Mouse (Mus musculus) cerebellum, postnatal 14 days (tissue): ENCODE measurements around the gene Coro7.

Experiments
- DNase-seq, 2 experiments: peaks; one replicate each; pipeline ENCODE4 v3.0.0; 2021; ENCODE audit warnings: mixed read lengths in 2 of 2

Coro7 gene

DNA sequence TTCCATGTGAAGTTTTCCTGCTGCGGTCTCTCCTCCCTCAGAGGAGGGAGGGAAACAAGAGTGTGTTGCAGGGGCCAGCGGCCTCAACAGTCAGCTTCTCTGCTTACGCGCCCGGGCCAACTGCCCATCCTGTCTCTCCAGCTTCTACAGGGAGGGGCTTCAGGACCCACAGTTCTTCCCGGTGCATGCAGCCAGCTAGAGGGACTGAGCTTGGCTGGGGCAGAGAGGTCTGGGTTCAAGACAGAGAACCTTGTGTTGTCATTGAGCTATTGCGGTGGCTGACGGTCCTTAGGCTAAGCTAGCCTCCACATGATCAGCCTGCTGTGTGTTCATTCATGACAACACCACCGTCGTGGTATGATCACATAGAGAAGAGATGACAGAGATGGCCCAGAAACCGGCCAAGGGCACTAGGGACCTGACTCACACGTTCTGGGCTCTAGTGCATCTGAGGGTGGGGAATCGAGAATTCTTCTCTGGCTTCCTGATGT, 31.9 kb downstream of the Coro7 start:
- no peak for DNase-seq

DNA sequence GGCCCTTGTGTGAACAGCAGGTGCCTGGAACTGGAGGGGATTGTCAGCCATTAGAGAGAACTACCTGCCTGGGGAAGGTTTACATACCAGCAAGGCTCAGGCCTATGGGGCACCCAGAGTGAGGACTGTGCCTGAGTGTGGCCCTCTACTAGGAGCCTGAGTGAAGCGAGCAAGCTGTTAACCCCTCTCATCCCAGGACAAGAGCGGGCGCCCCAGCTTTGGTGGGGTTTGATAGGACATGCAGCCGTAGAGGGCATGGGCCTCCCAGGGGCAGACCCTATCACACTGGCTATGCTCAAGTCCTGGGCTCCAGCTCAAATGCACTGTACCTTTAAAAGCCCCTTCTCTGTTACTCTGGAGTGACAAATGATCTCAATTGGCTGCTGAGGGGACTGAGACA, 32.7 kb downstream of the Coro7 start:
- DNase-seq = no peak

DNA sequence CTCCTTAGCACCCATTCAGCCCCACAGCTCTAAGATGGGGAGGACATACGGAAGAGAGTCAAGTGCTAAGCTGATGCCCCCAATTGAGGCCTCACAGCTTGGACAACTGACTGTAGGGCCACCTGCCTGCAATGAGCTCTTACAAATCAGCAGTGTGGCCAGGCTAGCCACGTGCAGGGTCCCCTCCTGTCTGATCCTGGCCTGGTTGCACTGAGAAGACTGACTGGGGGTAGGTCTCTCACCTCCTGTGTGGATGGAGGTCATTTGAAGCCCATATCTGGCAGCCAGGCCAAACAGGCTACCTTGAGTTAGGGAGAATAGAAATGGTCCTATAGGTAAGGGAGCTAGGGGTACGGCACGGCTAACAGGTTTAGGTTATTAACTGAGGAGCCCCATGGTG, 33.7 kb downstream of the Coro7 start:
- no peak for DNase-seq

DNA sequence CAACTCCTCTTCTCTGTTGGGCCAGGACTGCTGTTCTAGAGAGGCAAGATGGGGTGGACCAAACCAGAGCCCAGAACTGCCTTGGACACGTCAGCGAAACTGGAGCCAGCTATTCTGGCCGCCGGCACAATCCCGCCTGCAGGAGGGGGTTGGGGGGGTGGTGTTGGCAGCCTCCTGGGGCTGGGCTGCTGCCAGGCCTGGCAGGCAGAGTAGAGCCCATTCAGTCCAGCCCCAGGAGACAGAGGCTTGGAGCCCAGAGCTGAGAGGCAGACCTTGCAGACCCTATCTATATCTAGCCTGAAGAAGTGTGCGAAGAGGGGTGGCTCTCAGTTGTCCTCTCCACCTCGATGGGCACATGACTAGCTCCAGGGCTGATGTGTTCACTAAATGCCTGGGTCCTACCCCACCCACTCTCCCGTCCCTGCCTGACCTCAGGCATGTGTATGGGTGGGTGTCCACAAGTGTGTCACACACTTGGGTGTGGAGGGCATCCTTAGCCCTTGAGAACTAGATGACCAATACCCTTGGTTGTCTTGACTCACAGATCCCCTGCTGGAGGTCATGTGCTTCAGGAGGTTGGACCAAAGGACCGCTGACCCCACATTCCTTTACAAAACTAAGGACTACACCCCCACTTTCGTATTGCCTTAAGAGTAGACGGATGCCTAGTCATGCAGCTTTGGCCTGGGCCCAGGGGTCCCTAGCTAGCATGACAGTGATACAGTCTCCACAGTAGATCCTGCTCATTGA, 35.7 kb downstream of the Coro7 start:
- peak; percentile 85 to 87 for DNase-seq

DNA sequence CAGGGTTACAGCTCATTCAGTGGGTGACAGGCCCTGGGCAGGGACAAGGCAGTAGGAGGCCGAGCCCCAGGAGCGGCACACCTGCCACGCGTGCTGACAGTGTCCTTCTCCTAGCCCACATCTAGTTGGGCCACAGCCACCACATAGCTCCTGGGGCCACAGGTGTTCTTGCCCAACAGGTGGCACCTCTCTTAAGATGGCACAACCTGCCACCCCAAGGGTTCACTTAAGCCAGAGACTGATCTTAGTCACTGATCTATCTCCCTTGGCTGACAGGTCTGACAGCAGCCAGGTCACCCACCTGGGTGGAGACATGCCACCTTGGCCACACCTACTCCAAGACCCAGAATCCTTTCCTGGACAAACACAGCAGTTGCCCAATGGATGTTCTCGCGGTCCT, 36.6 kb downstream of the Coro7 start:
- DNase-seq = no peak

DNA sequence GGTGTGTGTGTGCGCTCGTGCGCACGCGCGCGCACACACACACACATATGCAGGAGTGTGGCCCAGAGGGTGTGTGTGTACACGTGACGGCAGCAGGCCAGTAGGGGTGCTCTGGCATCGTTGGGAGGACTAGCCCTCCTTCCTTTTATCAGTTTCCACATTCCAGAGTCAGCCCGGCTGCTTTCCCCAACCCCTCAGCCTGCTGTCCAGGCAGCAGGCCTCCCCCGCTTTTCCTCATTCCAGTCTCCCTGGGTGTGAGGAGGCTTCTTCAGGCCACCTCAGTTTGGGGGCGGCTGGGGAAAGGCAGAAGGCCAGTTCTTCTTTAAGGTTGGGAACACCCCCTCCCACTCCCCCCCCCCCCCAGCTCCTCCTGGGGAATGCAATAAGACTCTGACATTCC, 37.4 kb downstream of the Coro7 start:
- DNase-seq = no peak

DNA sequence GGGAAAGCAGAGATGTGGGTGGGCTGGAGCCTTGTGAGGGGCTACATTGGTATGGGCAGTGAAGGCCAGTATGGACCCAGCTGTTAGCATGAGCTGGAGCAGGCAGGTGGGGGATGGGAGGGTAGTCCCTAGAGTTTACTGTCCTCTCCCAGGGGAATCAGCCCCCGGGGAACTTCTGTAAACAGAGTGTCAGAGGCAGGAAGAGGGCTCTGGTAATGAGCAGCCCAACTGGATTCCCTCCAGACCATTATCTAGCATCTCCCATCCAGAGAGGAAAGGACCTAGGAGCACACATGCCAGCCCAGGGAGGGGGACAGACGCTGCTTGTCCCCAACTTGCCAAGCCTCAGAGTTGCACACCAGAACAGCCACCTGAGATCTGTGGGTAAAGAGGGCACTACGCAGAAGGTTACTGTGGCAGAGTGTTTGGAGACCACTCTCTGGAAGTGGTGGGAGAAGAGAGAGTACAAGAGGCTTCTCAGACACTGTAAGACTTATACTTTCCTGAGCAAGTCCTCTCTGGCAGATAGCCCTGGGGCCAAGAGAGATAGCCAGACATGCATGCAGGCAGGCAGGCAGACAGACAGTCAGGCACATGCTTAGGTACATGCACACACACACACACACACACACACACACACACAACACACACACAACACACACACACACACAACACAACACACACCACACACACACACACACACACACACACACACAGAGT, 38.3 kb downstream of the Coro7 start:
- DNase-seq = no peak

DNA sequence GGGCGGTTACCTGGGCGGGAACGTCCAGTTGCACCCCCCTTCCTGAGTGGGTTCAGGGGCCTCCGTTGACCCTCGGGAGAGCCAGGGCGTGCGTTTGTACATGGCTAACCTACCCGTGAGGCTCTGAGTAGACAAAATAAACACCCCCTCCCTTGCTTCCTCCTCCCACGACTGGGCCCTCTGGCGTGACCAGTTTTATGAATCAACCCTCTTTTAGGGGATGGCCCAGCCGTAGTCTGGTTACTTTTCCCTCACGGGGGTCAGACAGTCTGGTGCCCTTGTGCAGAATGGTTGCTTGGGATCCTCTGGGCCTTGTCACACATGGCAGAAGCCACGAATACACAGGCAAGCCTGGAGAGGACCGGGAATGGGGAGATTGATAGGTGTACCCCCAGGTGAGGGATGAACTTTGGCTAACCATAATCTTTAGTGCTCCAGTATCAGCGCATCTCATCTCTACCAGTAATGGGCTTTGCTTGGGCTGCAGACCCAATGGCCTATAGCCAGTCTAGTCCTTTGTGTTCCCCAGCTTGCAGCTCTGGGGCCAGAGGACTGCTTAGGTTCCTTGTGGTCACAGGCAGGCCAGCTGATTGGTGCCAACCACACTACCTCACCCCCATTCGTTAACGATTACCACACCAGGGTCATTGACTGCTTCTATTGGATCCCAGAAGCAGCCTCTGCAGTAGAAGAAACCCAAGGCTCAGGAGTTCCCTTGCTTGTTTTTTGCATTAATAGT, 39.1 kb downstream of the Coro7 start:
- no peak for DNase-seq

DNA sequence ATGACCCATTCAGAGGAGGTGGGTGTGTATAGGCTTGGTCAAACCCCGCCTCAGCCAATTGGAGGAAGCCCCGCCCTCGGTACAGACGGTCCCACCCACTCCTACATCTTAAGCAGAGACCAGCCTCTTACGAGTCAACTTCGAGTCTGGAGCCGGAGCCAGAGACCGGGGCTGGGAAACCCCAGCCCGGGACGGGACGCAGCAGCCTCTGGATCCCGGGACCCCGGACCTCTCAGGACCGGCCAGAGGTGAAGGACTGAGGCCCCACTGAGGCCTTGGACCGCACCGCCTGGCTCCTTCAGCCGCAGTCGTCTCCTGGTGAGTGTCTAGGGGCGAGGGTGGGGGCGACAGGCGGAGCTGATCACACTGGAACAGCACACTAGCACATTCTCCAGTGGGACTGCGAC, 39.7 kb downstream of the Coro7 start, which contains the start of the genes Vasn and Dnaja3:
Vasn (plus strand) TSS at position 111 of the 407 bp plus-strand sequence.
Dnaja3 (plus strand) TSS at position 159 of the 407 bp plus-strand sequence.
- peak in 1 of 2 experiments; percentile 36 for DNase-seq

DNA sequence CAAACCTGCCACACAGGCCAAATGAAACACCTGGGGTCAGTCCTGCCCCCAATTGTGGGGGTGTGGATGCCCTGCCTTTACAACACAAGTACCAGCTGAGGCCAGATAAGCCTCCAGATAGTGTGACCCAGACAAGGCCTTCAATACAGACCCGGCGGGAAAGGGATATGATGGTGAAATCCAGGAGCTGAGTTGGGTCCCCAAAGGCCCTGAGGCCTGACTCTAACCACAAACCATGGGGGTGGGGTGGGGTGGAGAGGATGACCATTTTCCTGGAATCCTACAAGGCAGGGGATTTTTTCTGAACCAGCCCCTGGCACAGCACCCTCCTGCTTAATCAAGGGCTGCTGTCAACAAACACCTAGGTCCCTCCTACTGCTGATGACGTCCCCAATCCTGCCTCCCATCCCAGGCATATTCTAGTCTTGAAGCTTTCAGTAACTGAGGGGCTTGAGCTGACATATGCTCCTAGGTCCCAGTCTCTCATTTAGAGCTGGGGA, 40.6 kb downstream of the Coro7 start:
- DNase-seq = no peak

DNA sequence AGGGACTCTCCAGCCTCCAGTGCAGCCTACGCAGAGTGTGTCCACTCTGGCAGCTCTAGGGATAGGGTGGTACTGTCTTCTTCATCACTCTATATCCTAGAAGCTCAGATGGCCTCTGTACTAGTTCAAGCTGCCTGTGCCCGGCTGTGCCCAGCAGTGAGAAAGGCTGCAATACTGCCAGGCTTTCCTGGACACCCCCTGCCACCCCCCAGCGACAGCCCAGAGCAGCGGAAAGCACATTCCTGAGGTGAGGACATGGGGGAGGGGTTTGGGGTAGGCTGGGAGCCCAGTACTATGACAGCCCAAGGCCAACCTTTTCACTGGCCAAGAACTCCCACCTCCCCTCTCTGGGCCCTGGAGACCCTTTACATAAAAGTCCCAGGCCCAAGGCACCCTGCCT, 43.8 kb downstream of the Coro7 start:
- no peak for DNase-seq

DNA sequence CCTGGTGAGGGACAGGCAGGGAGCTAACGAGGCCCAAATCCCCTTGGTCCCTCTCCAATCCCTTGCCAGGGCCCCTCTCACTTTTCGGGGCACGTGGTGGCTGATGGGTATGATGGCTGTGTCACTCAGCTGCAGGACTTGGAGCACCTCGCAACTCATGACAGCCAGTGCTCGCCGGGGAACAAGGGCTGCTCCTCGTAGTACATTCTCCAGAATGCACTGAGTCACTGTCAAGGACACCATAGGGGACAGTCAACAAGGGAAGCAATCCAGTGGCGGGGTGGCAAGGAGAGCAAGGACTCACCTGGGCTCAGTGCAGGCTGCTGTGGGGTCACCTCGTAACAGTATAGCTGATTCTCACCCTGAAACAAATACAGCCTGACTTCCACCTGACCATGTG, 44.9 kb downstream of the Coro7 start:
- DNase-seq = no peak

DNA sequence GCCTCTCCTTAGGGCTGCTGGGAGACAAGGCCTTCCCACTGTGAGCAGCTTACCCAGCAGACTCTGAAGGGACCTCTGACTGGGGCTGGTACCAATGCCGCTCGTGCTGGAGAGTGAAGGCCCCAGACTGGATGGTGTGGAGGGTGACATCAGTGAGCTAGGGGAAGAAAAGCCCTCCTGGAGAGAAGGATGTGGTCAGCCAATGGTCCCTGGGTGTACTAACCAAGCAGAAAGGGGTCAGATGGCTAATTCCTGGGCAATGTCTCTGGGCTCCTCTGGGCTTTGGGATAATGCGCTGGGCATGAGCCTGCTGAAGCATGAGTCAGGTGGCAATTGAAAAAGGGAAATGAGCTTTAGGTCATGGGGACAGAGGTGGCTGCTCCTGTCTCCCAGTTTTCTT, 45.9 kb downstream of the Coro7 start:
- DNase-seq = no peak

DNA sequence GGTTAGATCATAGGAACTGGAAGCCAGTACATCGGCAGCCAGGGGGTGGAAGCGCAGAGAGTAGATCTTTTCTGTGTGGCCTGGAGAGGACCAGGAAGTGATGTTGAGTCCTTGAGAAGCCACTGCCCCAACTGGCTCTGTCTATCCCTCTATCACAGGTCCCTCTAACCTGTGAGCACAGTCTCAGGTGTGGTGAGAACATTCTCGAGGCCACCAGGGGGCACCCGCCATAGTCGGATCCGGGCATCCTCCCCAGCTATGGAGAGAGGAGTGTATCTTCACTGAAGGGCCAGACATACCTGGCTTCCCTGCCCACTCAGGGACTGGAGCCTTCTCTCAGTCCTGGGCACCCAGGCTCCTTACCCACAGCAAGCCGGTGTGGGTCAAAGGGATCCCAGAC, 47.5 kb downstream of the Coro7 start:
- peak; percentile 63 to 76 for DNase-seq

DNA sequence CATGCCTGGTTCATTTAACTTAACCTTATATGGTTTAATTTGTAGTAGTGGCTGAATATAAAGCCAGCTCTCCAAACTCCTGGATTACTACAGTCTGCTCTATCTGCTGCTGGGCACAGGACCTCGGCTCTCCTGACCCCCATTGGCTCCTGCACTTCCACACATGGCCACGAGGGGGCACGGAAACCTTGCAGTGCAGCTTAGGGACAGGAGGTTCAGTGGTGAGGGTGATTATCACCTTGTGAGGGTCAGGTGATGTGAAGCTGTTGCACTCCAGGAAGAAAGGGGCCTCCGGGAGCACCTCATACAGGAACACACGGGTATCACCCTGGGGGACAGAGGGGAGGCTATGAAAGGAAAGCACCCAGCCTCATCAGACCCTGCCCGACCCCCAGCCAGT, 49.6 kb downstream of the Coro7 start:
- DNase-seq = peak; percentile 91 to 96

DNA sequence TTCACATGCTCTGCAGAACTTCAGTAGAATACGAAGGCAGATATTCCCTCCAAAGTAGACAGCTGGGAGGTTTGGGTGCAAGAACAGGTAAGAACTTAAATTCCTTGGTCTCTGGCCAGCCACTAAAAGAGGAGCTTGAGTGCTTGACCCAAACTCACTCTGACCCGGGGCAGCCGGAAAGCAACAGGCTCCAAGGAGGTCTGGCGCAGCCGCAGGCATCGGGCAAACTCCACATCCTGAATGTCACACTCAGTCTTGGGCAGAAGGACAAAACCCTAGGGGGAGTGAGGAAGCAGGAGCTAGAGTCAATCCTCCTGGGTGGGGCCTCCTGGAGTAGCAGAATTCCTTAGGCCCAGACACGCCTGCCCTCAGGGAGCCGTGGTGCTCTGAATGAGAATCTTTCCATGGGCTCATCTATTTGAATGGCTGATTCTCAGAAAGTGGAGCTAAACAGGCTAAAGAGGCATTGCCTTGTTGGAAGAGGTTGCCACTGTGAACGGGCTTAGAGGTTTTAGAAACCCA, 50.6 kb downstream of the Coro7 start:
- DNase-seq = no peak

DNA sequence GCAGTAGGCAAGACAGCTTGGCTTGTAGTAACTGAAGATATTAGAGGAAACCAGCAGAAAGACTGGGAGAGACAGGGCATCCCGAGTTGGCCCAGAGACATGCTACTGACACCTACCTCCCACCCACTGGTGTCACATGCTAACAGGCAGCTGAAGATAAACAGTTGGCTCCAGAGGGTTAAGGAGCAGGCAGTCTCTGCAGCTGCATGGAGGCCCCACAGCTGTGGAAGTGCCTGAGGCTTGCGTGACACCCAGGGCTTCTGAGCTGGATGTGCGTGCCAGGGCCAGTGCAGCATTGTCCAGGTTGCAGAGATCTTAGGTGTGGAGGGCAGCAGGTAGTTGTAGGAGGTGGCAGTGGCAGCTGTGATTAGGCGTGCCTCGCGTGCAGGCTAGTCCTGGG, 52.5 kb downstream of the Coro7 start:
- no peak for DNase-seq

DNA sequence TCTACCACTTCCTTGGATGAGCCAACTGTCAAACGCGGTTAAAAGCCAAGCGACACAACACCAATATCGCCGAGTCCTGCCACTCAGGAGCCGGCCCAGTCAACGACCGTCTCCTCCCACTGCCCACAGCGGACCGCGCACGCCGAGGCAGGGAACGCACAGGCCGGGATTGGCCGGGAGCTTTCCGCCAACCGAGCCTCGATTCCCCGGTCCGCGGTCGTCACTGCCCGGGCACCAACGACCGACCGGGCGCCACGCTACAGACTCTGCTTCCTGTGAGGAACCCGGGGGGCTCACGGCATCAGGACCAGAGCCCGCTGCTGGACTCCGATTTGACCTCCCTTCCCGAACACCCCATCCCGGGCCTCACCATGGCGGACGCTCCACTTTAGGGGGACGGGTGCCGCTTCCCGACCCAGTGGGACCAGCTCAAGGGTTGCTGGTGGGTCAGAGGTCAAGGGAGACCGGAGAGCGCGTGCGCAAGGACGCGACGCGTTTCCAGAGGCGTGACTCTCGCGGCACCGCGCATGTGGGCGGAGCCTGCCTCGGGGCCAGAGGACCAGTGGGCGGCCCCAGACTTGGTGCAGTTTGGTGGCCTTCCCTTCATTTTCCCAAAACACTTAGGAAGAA, 55.0 kb downstream of the Coro7 start, which contains the start of gene Pam16:
Pam16 (minus strand) TSS at position 508 of the 630 bp plus-strand sequence.
- DNase-seq = peak; percentile 93 to 94

DNA sequence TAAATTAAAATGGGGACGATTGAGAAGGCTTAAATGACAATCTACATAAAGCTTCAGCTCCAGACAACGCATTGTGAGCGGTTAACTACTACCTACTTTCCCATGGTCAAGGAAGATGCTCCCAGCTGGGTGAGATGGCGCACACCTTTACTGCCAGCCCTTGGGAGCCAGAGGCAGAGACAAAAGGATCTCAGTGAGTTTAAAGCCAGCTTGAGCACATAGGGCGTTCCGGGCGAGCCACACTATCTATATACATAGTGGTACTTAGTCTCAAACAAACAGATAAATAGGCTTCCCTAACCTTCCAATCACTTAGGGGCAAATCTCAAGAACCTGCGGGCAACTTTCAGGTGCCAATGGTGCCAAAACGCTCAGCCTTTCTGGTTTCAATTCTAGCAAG, 55.5 kb downstream of the Coro7 start:
- DNase-seq = no peak

DNA sequence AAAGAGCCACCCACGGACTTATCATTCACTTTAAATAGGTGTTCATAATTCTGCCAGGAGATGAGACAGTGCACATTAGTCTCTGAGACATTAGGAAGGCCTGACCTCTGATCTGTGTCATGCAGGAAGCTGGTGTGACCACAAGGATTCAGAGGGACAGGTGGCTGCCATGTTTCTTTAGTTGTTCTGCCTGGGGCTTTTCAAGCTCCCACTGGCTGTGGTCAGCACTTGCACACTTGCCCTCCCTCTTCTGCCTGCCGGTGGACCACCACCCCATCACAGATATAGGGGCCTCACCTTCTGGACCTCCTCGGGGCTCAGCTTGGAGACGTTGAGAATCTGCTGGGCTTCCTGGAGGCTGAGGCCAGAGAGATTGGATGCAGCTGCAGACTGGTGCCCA, 62.7 kb downstream of the Coro7 start:
- no peak for DNase-seq

DNA sequence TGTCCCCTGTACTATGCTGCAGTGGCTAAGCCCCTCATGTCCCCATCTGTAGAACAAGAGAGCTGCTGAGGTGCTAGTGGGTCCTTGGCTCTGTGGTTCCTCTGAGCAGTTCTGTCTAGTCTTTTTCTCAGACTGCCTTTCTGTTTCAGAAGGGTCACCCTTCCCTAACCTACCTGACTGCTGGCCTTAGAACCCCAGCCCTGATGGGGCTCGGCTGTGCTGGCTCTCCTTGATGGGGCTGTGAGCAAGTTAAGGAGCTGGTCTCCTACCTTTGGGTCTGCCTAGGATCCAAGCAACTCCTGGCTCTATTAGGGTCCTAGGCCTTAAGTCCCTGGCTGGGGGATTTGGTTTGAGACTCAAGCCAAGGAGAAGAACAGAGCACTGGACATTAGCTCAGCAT, 64.3 kb downstream of the Coro7 start:
- DNase-seq = no peak

DNA sequence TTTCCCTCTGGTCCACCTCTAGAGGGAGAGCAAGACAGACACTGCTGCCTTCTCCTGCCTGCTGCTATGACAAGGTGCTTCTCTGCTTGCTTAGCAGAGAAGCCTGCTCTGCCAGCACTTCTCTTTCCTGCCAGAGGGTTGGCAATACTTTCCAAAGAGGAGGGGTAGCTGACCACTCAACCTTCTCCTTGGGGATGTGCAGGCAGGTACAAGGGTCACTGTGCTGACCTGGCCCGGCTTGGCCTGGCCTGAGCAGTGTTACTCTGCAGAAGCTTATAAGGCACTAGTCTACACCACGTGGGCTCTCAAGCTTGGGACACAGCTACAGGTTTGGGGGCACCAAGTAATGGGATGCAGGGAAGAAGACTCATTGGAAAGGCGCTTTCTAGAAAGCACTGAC, 64.9 kb downstream of the Coro7 start:
- DNase-seq = no peak
